Mouse (Mus musculus) limb, embryonic 14.5 days (tissue): Measurements from ENCODE around the gene Gfi1b. TPM values are rescaled to one million over a fixed set of nuclear protein-coding genes. Genes with fewer than 3 reads are reported as not detected.

Experiments used
- ATAC-seq: fragments of 200-750 bp; cut with Nextera tagmentation; 2 replicates; pipeline ENCODE4 v1.8.0; 2017; ENCODE audit warnings: low read depth, moderate number of reproducible peaks, moderate TSS enrichment; ENCODE audit not compliant: low FRiP score
- DNase-seq: peaks from one replicate; pipeline ENCODE4 v3.0.0-alpha.2; 2015; ENCODE audit warnings: low spot score
- H3K27ac ChIP-seq: fragments of 300-500 bp; sonication (generic); replicated peaks from 2 replicates; pipeline ENCODE4 v1.5.1; 2014; ENCODE audit warnings: low read depth, mild to moderate bottlenecking, low read length, moderate library complexity, mixed read lengths
- H3K27me3 ChIP-seq: fragments of 300-500 bp; sonication (generic); 2 replicates; pipeline ENCODE4 v1.6.1; 2014; ENCODE audit warnings: low read length, mixed read lengths; ENCODE audit not compliant: control insufficient read depth, insufficient read depth
- H3K36me3 ChIP-seq: fragments of 300-500 bp; sonication (generic); 2 replicates; pipeline ENCODE4 v1.6.1; 2014; ENCODE audit warnings: mild to moderate bottlenecking, low read length, moderate library complexity, mixed read lengths; ENCODE audit not compliant: control insufficient read depth, insufficient read depth
- H3K4me1 ChIP-seq: fragments of 300-500 bp; sonication (generic); 2 replicates; pipeline ENCODE4 v1.6.1; 2014; ENCODE audit warnings: antibody characterized with exemption, low read length, mixed read lengths; ENCODE audit not compliant: control insufficient read depth, insufficient read depth
- H3K4me2 ChIP-seq: fragments of 300-500 bp; sonication (generic); replicated peaks from 2 replicates; pipeline ENCODE4 v1.6.1; 2014; ENCODE audit warnings: low read depth, mild to moderate bottlenecking, low read length, moderate library complexity; ENCODE audit not compliant: severe bottlenecking
- H3K4me3 ChIP-seq: fragments of 300-500 bp; sonication (generic); replicated peaks from 2 replicates; pipeline ENCODE4 v1.5.1; 2014; ENCODE audit warnings: low read length
- H3K9ac ChIP-seq: fragments of 300-500 bp; sonication (generic); 2 replicates; pipeline ENCODE4 v1.6.1; 2014; ENCODE audit warnings: mild to moderate bottlenecking, low read depth, low read length, moderate library complexity; ENCODE audit not compliant: severe bottlenecking
- H3K9me3 ChIP-seq: fragments of 300-500 bp; sonication (generic); 2 replicates; pipeline ENCODE4 v1.6.1; 2016; ENCODE audit warnings: low read length; ENCODE audit not compliant: control insufficient read depth
- POLR2A ChIP-seq: fragments of 200-500 bp; IDR thresholded peaks from 2 replicates; pipeline ENCODE4 v1.8.0; 2012; ENCODE audit warnings: inconsistent platforms, mild to moderate bottlenecking, moderate library complexity, borderline replicate concordance; ENCODE audit not compliant: insufficient read depth, insufficient read length; ENCODE audit errors: extremely low read depth
- WGBS: fragments of 180-500 bp; shearing (Covaris S2); extraction: QIAGEN DNeasy Blood & Tissue Kit; methylation state at CpG from one replicate; pipeline ENCODE4 v1.1.7; 2014; 5-methylcytosine and 5-hydroxymethylcytosine counted together
- polyA plus RNA-seq, 2 experiments: library from polyadenylated mRNA; depleted of rRNA in 1 of 2; stranded (reverse) in 1 of 2; unstranded in 1 of 2; fragments of >200 nt; fragmentation: Nextera tagmentation in 1 of 2; extraction: Ambion mirVana in 1 of 2; gene quantifications; 2 replicates each; pipeline versions ENCODE4 v1.2.1 to v1.2.3; 2012 to 2014

The Gfi1b gene
- polyA plus RNA-seq, 2 experiments: 0.29 to 0.33 TPM

GRCm38 (mm10) chr2:28612436-28613063 lies 9.2 kb downstream of the Gfi1b start:
- DNase-seq (no peak), ATAC-seq (no peak)
- H3K4me3 ChIP-seq: no peak overlapping the region
- H3K9ac ChIP-seq: no peak overlapping the region
- H3K9me3 ChIP-seq: no peaks in the 10 kb centered on the region
- no peak overlapping the region for H3K27ac ChIP-seq
- H3K4me1 ChIP-seq: no peaks in the 10 kb centered on the region
- H3K36me3 ChIP-seq: no peaks in the 10 kb centered on the region
- 63% methylated on average over 10 of the region's 10 CpGs for WGBS
- no peak overlapping the region for H3K4me2 ChIP-seq
- H3K27me3 ChIP-seq: no peaks in the 10 kb centered on the region
- TF ChIP-seq POLR2A: no peak

- WGBS: 81% methylated on average over 17 of the region's 17 CpGs
- Histone ChIP-seq H3K27ac (no peak overlapping the region), H3K36me3 (no peaks in the 10 kb centered on the region), H3K9ac (no peak overlapping the region), H3K4me3 (no peak overlapping the region), H3K4me2 (no peak overlapping the region), H3K9me3 (no peaks in the 10 kb centered on the region), H3K4me1 (no peaks in the 10 kb centered on the region), H3K27me3 (no peaks in the 10 kb centered on the region)
- ATAC-seq (no peak), DNase-seq (no peak)
- TF ChIP-seq POLR2A: no peak
Observed at GRCm38 (mm10) chr2:28611407-28611787, 10.4 kb downstream of the Gfi1b start.

- Histone ChIP-seq H3K9ac (no peak overlapping the region), H3K27me3 (no peaks in the 10 kb centered on the region), H3K4me1 (no peaks in the 10 kb centered on the region), H3K4me3 (no peak overlapping the region), H3K4me2 (no peak overlapping the region), H3K9me3 (no peaks in the 10 kb centered on the region), H3K36me3 (no peaks in the 10 kb centered on the region), H3K27ac (no peak overlapping the region)
- TF ChIP-seq POLR2A: no peak
- DNase-seq (no peak), ATAC-seq (no peak)
- WGBS: 79% methylated on average over 12 of the region's 12 CpGs
Observed at GRCm38 (mm10) chr2:28610716-28611406, 10.9 kb downstream of the Gfi1b start.

GRCm38 (mm10) chr2:28609851-28610250 lies 11.9 kb downstream of the Gfi1b start:
- WGBS: 77% methylated on average over 10 of the region's 10 CpGs
- Histone ChIP-seq H3K27me3 (no peaks in the 10 kb centered on the region), H3K4me1 (no peaks in the 10 kb centered on the region), H3K4me3 (no peak overlapping the region), H3K9ac (no peak overlapping the region), H3K4me2 (no peak overlapping the region), H3K27ac (no peak overlapping the region), H3K36me3 (no peaks in the 10 kb centered on the region), H3K9me3 (no peaks in the 10 kb centered on the region)
- DNase-seq (no peak), ATAC-seq (no peak)
- TF ChIP-seq POLR2A: no peak

GRCm38 (mm10) chr2:28607341-28608165 lies 14.2 kb downstream of the Gfi1b start:
- no peak for DNase-seq
- Histone ChIP-seq H3K27ac (no peak overlapping the region), H3K4me2 (no peak overlapping the region), H3K27me3 (no peaks in the 10 kb centered on the region), H3K4me1 (no peaks in the 10 kb centered on the region), H3K9me3 (no peaks in the 10 kb centered on the region), H3K36me3 (no peaks in the 10 kb centered on the region), H3K9ac (no peak overlapping the region), H3K4me3 (no peak overlapping the region)
- 46% methylated on average over 10 of the region's 10 CpGs for WGBS
- no peak for TF ChIP-seq POLR2A
- ATAC-seq: no peak
